Mouse (Mus musculus) kidney, adult 2 months (tissue): ENCODE measurements around the gene Ofd1.

ENCODE experiments used
- CTCF ChIP-seq: fragments of 200-500 bp; conservative IDR thresholded peaks from 2 replicates; pipeline ENCODE4 v1.5.1; 2011; ENCODE audit warnings: low read depth, mild to moderate bottlenecking, control low read depth, low read length, moderate library complexity, mixed read lengths; ENCODE audit not compliant: insufficient read depth, insufficient read length
- POLR2A ChIP-seq: fragments of 200-500 bp; IDR thresholded peaks from one replicate; pipeline ENCODE4 v1.6.1; 2011; ENCODE audit warnings: low read depth, low read length, control low read depth

DNA sequence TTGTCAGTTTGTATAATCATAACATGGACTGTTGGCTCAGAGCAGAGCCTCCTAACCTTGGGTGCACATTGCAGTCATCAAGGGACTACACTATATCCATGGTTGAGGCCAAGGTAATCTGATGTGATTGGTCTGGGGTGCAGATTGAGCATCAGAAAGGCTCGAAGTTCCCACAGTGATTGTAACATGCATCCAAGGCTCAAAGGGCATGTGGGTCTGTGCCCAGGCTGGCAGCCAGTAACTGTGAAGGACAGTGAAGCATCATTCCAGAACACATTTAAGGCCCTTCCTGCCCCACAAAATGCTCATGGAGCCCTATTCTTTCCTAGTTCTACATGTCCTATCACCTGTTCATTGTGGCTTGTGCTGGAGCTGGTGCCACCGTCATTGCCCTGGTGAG, 56.9 kb downstream of the Ofd1 start:
- TF ChIP-seq POLR2A (no peak), CTCF (no peak)
